Mouse (Mus musculus): Measurements from ENCODE around the gene Ndufaf7. TPM values are rescaled to one million over a fixed set of nuclear protein-coding genes. Genes with fewer than 3 reads are reported as not detected.

Gene Ndufaf7
- total RNA-seq, 2 experiments from 2014 or later, result 22.0 to 31.8 TPM

- DNase-seq, result no peak
- intact Hi-C loops (cut with DNase I), result no loop called here
- 0 out of 2 replicates have a peak, but pooled peaks have one; percentile 9 for TF ChIP-seq CTCF (IDR thresholded peaks at IDR 0.05)
Observed at GRCm38 (mm10) chr17:78983166-78983565, 46.2 kb downstream of the Ndufaf7 start.

GRCm38 (mm10) chr17:78983736-78984135 lies 46.8 kb downstream of the Ndufaf7 start:
- Histone ChIP-seq H3K4me3 (no peak overlapping the region), H3K27ac (no peak overlapping the region)
- intact Hi-C loops (cut with DNase I), result no loop called here
- no peak for TF ChIP-seq CTCF (IDR thresholded peaks at IDR 0.05)
- DNase-seq, result no peak

More at GRCm38 (mm10) chr17:78983166-78983565, 46.2 kb downstream of the Ndufaf7 start:
- Histone ChIP-seq H3K27ac (no peak overlapping the region), H3K4me3 (no peak overlapping the region)

DNA sequence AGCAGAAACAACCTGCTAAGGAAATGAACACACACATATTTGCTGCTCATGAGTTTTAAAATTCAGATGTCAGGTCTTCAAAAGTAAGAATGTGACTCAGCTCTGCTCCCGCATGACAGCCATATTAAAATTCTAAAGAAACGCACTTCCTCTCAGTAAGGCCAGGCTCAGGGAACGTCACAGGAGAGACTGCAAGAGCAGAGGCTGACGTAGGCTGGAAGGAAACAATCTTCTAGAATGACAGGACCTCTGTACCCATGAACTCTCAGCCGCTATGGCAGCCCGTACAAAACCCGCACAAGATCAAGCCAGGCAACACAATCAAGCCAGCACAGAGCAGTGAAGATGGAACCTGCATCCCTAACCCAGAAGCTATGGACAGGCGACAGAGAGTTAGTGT lies 52.1 kb downstream of the Ndufaf7 start:
- TF ChIP-seq CTCF (IDR thresholded peaks at IDR 0.05), result no peak
- Histone ChIP-seq H3K27ac (no peak overlapping the region), H3K4me3 (0 out of 2 replicates have a peak overlapping the region, but pooled peaks have one; percentile 1)
- no peak for DNase-seq
- intact Hi-C loops (cut with DNase I), result no loop called here

DNA sequence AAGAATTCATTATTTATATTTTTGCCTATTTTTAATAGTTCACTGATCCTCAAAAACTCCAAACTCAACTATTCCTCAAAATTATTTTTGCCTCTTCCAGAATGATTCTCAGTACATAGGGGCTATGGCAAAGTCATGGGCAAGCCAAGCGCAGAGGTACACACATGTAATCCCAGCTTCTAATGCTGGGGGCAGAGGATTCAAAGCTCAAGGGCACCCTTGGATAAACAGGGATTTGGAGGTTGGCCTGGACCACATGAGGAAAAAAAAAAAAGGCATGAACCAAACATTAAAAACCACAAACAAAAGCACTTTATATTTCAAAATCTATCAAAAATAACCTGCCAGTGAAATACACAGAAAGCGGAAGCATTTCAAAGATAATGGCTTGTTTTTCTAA lies 54.6 kb downstream of the Ndufaf7 start:
- no peak for TF ChIP-seq CTCF (IDR thresholded peaks at IDR 0.05)

DNA sequence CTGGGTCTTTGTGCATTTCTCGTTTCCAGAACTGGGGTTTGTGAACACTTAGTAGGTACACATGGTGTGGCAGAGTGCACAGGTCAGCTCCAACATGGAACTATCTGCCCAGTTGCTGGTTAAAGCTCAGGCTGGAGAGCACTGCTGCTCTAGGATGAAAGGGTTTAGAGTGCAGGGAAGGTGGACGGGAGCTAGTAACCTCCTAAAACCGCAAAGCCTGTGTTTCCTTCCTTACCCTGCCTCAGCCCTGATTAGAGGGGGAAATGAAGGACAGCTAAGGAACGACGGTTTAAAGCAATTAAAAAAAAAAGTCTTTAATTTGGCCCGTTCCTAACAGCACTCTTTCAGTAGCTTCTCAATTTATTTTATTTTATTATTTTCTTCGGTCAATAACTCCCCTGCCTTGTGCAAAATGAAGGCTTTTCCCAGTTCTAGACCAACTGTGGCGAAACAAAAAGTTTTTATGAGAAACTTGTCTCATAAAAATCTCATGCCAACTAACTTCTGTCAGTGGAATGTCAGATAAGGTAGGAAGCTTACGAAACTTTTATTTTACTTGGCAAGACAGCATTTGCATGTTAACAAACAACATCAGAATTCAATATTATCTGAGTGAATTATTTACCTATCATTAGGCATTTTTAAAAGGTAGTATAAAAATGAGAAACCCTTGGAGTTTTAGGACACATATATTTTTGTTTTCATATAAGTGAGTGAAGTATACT lies 55.5 kb downstream of the Ndufaf7 start:
- Histone ChIP-seq H3K27ac (peak overlapping the region; percentile 16; the same call in 1 of the 2 replicates), H3K4me3 (no peak overlapping the region)
- no peak for TF ChIP-seq CTCF (IDR thresholded peaks at IDR 0.05)
- intact Hi-C loops (cut with DNase I), result no loop called here
- DNase-seq, result no peak

More for the DNA sequence above, 54.6 kb downstream of the Ndufaf7 start:
- DNase-seq, result no peak
- H3K27ac ChIP-seq, result no peak overlapping the region
- intact Hi-C loops (cut with DNase I), result no loop called here
- H3K4me3 ChIP-seq, result no peak overlapping the region

DNA sequence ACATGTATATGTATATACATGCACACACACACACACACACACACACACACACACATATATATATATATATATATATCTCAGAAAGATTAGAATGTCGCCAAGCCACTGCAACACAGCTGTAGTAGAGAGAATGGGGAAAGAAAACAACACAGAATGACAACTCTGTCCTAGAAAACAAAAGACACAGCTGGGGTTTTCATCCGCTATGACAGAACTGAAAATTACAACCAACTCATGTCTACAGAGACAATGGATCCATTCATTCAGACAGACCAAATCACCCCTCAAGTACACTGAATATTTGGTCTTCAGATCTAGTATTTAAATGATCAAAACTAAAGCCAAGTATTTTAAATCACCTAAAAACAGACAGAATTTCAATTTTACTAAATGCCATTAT lies 56.7 kb downstream of the Ndufaf7 start:
- intact Hi-C loops (cut with DNase I), result no loop called here
- Histone ChIP-seq H3K4me3 (no peak overlapping the region), H3K27ac (no peak overlapping the region)
- no peak for TF ChIP-seq CTCF (IDR thresholded peaks at IDR 0.05)
- no peak for DNase-seq

DNA sequence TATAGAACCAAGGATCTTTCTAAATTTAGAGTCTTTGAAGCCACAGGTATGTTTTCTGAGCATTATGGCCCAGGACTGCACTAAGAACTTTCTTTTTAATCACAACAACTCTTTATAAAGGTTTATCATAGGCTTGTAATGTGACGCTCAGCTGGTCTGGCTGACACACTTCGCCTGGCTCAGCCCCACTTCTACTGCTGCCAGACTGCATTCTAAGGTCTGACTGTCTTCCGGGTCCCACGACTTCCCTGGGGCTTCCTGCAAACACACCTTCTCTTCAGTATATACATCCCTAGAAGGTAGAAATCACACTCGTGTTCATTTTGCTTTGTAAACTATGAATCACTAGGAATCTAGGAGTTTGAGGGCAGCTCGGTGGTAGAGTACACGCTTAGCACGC lies 57.4 kb downstream of the Ndufaf7 start:
- peak overlapping the region; percentile 78 for H3K27ac ChIP-seq
- intact Hi-C loops (cut with DNase I), result no loop called here
- DNase-seq, result peak; percentile 31
- no peak for TF ChIP-seq CTCF (IDR thresholded peaks at IDR 0.05)
- H3K4me3 ChIP-seq, result peak overlapping the region; percentile 41

DNA sequence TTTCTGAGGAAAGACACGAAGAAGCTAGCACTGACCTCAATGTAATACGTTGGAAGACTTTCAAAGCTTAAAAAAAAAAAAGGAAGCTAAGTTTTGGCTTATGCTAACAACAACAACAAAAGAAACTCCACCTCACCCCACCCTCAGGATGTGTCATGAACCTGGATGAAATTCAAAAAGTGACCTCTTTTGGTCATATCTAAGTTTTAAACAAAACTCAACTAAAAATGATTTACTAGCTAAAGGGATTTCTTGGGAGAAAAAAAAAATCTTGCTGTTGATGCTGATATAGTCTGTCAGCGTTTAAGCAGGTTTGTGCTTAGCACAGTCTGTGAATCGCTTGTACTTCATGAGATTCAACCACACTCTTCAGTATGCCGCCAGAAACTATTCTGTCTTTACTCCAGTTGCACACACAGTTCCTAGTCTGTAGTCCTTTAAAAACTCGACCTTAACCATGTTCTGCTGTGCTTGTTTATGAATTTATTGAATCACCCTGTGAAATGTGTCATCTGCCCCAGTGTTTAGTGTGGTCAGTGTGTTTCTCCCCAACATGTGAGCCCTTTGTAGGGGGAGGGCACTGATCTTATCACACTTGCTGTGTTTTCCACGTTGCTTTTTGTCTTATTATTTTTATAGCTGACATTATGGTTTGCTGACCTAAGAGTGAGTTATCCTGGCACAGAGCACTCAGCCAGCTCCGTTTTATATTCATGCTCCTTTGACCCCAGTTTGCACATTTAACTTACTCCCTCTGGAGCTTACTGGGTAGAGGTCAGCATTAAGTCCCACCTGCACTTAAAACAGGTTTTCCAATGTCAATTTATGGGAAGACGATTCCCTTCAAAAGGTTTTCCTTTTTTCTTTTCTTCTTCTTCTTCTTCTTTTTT lies 58.2 kb downstream of the Ndufaf7 start:
- DNase-seq, result no peak
- intact Hi-C loops (cut with DNase I), result no loop called here
- no peak for TF ChIP-seq CTCF (IDR thresholded peaks at IDR 0.05)
- H3K27ac ChIP-seq, result peak overlapping the region; percentile 78
- peak overlapping the region; percentile 41 for H3K4me3 ChIP-seq

Other genes starting within 250 kb of the Ndufaf7 start
- 1 to 10 TPM; 5.4 to 7.1 TPM for gene Strn, start 199.9 kb upstream of the Ndufaf7 start, total RNA-seq (2021)
- 10 to 100 TPM in 1 of 2 experiments, 1 to 10 TPM in 1; 7.3 to 10.1 TPM for gene Heatr5b, start 101.8 kb upstream of the Ndufaf7 start, total RNA-seq (2021)
- 10 to 100 TPM; 17.9 to 23.3 TPM for gene Gpatch11, start 101.6 kb upstream of the Ndufaf7 start, total RNA-seq (2021)
- gene Eif2ak2, start 54.6 kb upstream of the Ndufaf7 start, total RNA-seq (2021), result 1 to 10 TPM; 3.6 to 4.0 TPM
- not detected for gene Sult6b1, start 30.1 kb upstream of the Ndufaf7 start, total RNA-seq (2021)
- 10 to 100 TPM; 36.5 to 48.7 TPM for gene Cebpzos, start 20.6 kb upstream of the Ndufaf7 start, total RNA-seq (2021)
- gene Cebpz, start 70 bp upstream of the Ndufaf7 start, total RNA-seq (2021), result 10 to 100 TPM; 26.2 to 27.5 TPM
- gene Prkd3, start 83.7 kb downstream of the Ndufaf7 start, total RNA-seq (2021), result 1 to 10 TPM; 8.6 to 9.7 TPM
- 1 to 10 TPM; 2.4 to 3.8 TPM for gene Qpct, start 114.8 kb downstream of the Ndufaf7 start, total RNA-seq (2021)